Mouse (Mus musculus): ENCODE data around the gene Swi5. TPM values are rescaled to one million over a fixed set of nuclear protein-coding genes. Genes with fewer than 3 reads are reported as not detected.
A peak's percentile ranks its signal among the peaks of the same experiment; 100 is the strongest.

Swi5 gene
- polyA plus RNA-seq, 1 experiment from 2014 or later: 458 TPM

DNA sequence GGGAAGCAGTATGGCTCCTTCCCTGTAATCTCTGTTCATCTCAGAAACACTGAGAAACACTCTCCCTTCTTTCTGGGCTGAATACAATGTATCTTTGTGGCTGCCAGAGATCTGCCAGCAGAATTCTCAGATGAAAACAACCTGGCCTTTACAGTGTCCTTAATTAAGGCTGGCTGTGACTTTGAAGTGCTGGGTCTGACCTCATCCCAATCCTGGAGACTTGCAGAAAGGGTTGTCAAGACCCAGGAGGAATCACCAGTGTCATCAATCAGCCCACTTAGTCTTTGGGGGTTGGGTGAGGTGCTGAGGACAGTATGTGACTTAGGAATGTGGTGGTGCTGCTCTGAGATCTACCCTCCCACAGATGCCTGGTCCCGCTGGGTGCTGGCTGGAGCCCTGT lies 34.5 kb downstream of the Swi5 start:
- Histone ChIP-seq H3K36me3 (peaks cover 95% of the 10 kb centered on the region), H3K27ac (no peak overlapping the region), H3K4me1 (replicated peaks) (no peaks in the 10 kb centered on the region), H3K27me3 (no peaks in the 10 kb centered on the region), H3K9ac (no peak overlapping the region), H3K4me2 (no peak overlapping the region), H3K4me3 (no peak overlapping the region), H3K9me3 (no peaks in the 10 kb centered on the region)
- ATAC-seq (ENCODE audit: low FRiP score): no peak
- 90% methylated on average over 1 of the region's 1 CpGs for WGBS

DNA sequence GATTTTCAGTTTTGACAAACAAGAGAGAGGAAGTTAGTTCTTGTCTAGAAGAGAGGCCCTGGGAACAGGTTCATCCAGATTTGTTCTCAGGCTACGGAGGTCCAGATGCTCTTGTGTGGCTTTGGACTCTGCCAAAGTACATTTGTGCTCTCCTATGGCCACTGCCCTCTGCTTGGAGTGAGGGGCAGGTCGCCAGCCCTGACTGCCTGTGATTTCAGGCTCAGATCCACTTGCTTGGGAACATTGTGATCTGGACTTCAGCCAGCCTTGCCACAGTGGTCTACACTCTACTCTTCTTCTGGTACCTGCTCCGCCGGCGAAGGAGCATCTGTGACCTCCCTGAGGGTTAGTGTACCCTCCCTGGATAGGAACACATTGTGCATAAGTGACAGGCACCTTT lies 35.2 kb downstream of the Swi5 start:
- no peak overlapping the region for H3K9ac ChIP-seq
- no peak for ATAC-seq (ENCODE audit: low FRiP score)
- no peaks in the 10 kb centered on the region for H3K9me3 ChIP-seq
- no peak overlapping the region for H3K27ac ChIP-seq
- H3K4me2 ChIP-seq: no peak overlapping the region
- H3K36me3 ChIP-seq: peaks cover 95% of the 10 kb centered on the region
- H3K27me3 ChIP-seq: no peaks in the 10 kb centered on the region
- H3K4me3 ChIP-seq: no peak overlapping the region
- 96% methylated on average over 5 of the region's 5 CpGs for WGBS
- H3K4me1 ChIP-seq (replicated peaks): no peaks in the 10 kb centered on the region

DNA sequence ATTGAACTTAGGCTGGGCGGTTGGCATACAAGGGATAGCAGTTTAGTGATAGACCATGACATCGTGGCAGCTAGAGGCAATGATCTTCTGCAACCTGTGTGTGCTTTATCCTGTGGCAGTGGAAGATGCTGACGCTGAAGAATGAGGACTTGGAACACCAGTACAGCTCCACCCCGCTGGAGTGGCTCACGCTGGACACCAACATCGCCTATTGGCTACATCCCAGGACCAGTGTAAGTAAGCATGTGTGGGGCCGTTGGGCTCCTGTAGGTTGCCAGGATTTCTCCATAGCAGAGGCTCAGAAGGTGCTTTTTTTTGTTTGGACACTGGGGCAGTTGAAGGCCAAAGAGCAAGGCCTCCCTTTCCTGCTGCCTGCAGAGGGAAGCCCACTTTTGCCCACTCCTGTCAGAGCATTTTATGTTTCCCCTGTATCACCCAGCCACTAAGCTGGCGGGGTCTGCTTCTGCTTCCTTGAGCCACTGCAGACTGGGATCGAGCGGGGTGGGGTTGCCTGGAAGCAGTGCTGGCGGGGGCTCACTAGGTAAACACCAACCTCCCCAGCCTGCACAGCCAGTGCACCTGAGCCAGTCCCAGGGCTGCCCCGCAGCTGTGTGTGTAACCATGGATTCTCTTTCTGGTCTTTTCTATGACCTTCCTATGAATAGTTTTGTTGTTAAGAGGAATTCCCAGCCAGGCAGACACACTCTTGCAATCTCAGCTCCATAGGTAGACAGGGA lies 35.9 kb downstream of the Swi5 start:
- ATAC-seq (ENCODE audit: low FRiP score): no peak
- Histone ChIP-seq H3K27ac (no peak overlapping the region), H3K36me3 (peaks cover 95% of the 10 kb centered on the region), H3K4me2 (no peak overlapping the region), H3K4me3 (no peak overlapping the region), H3K4me1 (replicated peaks) (no peaks in the 10 kb centered on the region), H3K9me3 (no peaks in the 10 kb centered on the region), H3K27me3 (no peaks in the 10 kb centered on the region), H3K9ac (no peak overlapping the region)
- WGBS: 94% methylated on average over 12 of the region's 12 CpGs

DNA sequence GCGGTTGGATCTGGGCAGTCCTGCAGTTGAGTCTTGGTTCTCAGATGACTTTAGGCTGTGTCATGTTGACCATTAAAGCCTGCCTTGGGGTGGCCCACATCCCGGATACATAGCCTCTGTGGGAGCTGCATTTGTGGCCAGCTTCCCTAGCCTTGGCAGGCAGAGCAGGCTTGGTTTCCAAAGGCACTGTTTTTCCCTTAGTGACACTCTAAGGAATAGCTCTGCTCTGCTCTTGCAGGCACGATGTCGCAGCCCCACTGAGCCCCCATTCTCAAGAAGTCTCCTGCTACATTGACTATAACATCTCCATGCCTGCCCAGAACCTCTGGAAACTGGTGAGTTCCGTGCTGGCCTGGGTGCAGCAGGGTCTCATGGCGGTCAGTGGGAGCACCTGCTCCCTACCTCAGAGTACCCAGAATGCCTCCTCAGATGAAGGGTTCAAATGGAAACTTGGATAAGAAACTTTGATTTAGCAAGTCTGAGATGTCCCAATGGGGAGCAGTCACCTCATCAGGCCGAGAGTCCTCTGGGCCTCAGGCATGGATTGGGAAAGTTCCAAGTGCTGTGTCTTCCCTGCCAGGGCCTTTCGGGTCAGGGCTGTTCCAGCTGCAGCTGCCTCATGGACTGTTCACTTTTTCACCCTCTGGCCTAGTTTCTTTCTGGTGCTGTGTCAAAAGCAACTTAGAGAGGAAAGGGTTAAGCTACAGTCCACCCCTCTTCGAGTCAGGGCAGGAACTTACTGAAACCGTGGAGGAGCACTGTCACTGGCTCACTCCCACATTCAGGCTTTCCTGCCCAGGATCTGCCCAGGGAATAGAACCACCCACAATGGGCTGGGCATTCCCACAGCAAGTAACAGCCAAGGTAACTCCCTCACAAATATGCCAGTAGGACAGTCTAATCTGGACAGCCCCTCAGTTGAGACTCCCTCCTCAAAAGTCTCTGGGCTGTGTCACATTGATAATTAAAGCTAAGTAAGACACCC lies 39.2 kb downstream of the Swi5 start:
- H3K27ac ChIP-seq: no peak overlapping the region
- no peaks in the 10 kb centered on the region for H3K27me3 ChIP-seq
- no peak overlapping the region for H3K4me2 ChIP-seq
- H3K4me1 ChIP-seq (replicated peaks): no peaks in the 10 kb centered on the region
- peaks cover 97% of the 10 kb centered on the region for H3K36me3 ChIP-seq
- no peak overlapping the region for H3K9ac ChIP-seq
- 84% methylated on average over 10 of the region's 10 CpGs for WGBS
- H3K4me3 ChIP-seq: no peak overlapping the region
- no peaks in the 10 kb centered on the region for H3K9me3 ChIP-seq
- no peak for ATAC-seq (ENCODE audit: low FRiP score)

DNA sequence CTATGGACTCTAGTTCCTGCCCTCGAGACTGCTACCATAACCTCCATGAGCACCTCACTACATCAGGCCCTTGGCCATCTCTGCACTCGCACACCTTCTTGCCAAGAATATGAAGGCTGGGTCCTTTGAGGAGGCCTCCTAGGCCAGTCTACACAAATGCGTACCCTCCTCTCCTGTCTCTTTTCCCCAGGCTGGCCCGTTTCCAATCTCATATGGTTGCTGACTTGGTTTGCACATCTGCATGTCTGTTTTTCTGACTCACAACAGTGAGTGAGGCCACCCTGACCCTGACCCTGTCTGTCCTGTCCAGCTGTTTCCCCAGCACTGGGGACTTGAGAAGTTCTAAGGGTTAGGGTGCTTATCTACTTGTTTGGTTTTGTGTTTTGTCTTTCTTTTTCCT lies 41.1 kb downstream of the Swi5 start:
- 86% methylated on average over 4 of the region's 4 CpGs for WGBS

DNA sequence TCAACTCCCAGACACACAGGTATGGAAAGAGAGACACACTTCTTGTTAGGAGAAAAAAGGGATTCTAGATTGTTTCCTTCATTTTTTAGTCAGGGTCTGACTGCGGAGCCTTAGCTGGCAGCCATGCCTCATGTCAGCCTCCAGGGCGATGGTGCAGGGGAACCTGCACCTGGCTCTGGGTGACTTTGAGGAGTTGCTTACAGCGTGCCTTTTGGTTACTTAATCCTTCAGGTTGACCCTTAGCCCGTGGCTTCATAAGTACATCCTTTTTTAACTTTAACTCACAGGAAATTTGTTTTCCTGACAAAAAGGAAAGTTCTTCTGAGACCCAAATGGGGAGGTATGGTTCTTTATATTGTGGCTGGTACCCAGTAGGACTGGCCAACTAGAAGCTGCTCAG lies 44.9 kb downstream of the Swi5 start:
- H3K27me3 ChIP-seq: no peaks in the 10 kb centered on the region
- peaks cover 70% of the 10 kb centered on the region for H3K36me3 ChIP-seq
- H3K27ac ChIP-seq: no peak overlapping the region
- H3K4me3 ChIP-seq: no peak overlapping the region
- H3K9ac ChIP-seq: no peak overlapping the region
- no peaks in the 10 kb centered on the region for H3K9me3 ChIP-seq
- ATAC-seq (ENCODE audit: low FRiP score): no peak
- 0 out of 2 replicates have a peak, but pooled peaks cover 1% of the 10 kb centered on the region for H3K4me1 ChIP-seq (replicated peaks)
- 89% methylated on average over 4 of the region's 4 CpGs for WGBS
- no peak overlapping the region for H3K4me2 ChIP-seq

More for the DNA sequence above, 41.1 kb downstream of the Swi5 start:
- Histone ChIP-seq H3K4me3 (no peak overlapping the region), H3K27ac (no peak overlapping the region), H3K9me3 (no peaks in the 10 kb centered on the region), H3K9ac (no peak overlapping the region), H3K4me2 (no peak overlapping the region), H3K36me3 (peaks cover 95% of the 10 kb centered on the region), H3K4me1 (replicated peaks) (no peaks in the 10 kb centered on the region), H3K27me3 (no peaks in the 10 kb centered on the region)
- no peak for ATAC-seq (ENCODE audit: low FRiP score)

DNA sequence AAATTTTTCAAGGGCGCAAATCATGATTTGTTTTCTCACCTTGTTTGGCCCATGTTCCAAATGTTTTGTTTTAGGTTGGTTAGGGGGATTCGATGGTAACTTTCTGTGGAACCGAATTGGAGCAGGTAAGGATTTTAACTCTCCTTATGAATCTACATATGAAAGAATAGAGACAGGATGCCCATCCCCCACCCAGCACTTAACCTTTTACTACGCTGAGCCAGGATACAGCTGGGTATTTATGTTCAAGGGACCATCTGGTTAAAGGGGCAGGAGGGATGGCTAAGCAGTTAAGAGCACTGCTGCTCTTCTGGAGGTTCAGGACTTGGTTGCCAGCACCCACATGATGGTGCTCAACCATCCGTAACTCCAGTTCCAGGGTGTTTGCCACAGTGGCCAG lies 47.3 kb downstream of the Swi5 start:
- peaks cover 15% of the 10 kb centered on the region for H3K4me1 ChIP-seq (replicated peaks)
- 88% methylated on average over 5 of the region's 5 CpGs for WGBS
- no peak for ATAC-seq (ENCODE audit: low FRiP score)

DNA sequence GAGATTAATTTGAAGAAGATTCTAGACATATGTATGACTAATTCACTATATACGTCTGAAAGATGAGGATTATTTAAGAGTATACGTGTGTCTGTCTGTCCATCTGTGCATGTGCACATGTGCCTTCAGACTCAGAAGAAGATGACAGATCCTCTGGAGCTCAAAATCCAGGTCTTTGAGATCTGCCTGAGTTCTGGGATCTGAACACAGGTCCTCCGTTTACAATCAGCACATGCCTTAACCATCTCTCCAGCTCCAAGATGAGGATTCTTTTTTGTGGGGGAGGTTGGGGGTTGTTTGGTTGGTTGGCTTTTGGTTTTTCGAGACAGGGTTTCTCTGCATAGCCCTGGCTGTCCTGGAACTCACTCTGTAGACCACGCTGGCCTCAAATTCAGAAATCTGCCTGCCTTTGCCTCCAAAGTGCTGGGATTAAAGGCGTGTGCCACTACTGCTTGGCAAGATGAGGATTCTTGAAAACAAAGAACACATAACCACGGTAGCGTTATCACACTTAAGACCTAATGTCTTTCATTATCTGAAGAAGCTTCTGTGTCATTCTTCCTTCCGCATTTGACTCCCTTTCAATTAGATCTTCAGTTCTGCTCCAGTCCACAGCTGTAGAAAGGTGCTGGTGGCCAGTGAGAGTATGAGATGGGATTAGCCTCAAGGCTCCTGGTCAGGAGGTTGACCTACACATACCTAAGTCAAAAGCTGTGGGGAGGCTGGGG lies 49.0 kb downstream of the Swi5 start:
- peaks cover 38% of the 10 kb centered on the region for H3K36me3 ChIP-seq
- no peak overlapping the region for H3K9ac ChIP-seq
- WGBS: 94% methylated on average over 9 of the region's 9 CpGs
- H3K9me3 ChIP-seq: no peaks in the 10 kb centered on the region
- H3K4me3 ChIP-seq: no peak overlapping the region
- no peak overlapping the region for H3K27ac ChIP-seq
- H3K27me3 ChIP-seq: no peaks in the 10 kb centered on the region
- ATAC-seq (ENCODE audit: low FRiP score): no peak
- peaks cover 28% of the 10 kb centered on the region for H3K4me1 ChIP-seq (replicated peaks)
- no peak overlapping the region for H3K4me2 ChIP-seq

More for the DNA sequence above, 47.3 kb downstream of the Swi5 start:
- Histone ChIP-seq H3K27ac (no peak overlapping the region), H3K9me3 (no peaks in the 10 kb centered on the region), H3K27me3 (no peaks in the 10 kb centered on the region), H3K4me2 (no peak overlapping the region), H3K4me3 (no peak overlapping the region), H3K36me3 (peaks cover 48% of the 10 kb centered on the region), H3K9ac (no peak overlapping the region)

DNA sequence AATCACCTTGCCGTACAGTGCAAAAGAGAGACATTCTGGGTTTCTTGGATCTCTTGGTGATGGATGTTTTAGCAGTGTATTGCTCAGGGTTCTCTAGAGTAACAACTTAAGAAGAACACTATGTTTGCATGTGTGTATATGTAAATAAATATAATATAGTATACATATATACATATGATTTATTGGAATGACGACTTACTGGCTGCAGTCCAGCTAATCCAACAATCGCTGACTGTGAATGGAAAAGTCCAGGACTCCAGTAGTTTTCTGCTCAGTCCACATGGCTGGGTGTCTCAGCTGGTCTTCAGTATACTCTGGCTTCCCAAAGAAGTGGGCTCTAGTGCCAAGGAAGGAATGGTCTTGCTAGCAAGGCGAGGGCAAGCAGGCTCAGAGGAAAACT lies 50.3 kb downstream of the Swi5 start:
- Histone ChIP-seq H3K27ac (peak overlapping the region; percentile 88; the same call in 1 of the 2 replicates), H3K9me3 (no peaks in the 10 kb centered on the region), H3K27me3 (no peaks in the 10 kb centered on the region), H3K36me3 (peaks cover 38% of the 10 kb centered on the region), H3K4me3 (peak overlapping the region; percentile 59), H3K4me2 (peak overlapping the region; percentile 92), H3K9ac (peak overlapping the region; percentile 84), H3K4me1 (replicated peaks) (peaks cover 28% of the 10 kb centered on the region)
- 44% methylated on average over 4 of the region's 4 CpGs for WGBS
- ATAC-seq (ENCODE audit: low FRiP score): no peak

DNA sequence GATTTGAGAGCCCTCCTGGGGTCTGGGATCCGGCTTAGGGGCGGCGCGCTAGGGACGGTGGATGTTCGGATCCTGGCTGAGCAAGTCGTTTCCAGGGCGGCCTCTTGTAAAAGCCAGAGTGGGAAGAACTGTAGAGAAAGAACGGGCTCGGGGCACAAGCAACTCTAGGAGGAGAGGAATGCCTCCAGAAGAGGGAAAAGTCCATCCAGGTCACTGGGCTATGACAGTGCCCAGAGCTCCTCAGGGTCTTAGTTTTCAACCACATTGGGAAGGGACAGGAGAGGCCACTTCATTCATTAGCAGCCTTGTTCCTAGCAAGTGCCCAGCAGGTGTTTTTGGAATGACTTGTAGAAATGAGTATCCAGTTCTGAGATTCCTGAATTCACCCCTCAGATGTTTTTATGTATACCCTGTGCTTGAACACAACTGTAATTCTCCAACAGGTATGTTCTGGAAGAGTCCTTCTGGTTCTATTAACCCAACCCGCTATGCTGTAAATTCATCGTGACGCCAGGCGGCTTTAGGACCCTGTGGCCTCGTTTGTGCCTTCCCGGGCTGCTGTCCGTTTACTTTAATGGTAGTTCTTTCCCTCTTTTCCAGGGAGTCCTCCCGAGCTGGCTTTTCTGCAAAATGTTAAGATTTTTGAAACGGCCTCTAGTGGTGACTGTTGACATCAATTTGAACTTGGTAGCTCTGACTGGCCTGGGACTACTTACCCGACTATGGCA lies 51.0 kb downstream of the Swi5 start:
- peaks cover 28% of the 10 kb centered on the region for H3K4me1 ChIP-seq (replicated peaks)
- peak overlapping the region; percentile 84 for H3K9ac ChIP-seq
- WGBS: under 1% methylated on average over 20 of the region's 20 CpGs
- H3K4me3 ChIP-seq: peak overlapping the region; percentile 59
- peak; percentile 70 for ATAC-seq (ENCODE audit: low FRiP score)
- peak overlapping the region; percentile 88 for H3K27ac ChIP-seq
- H3K9me3 ChIP-seq: no peaks in the 10 kb centered on the region
- peak overlapping the region; percentile 92 for H3K4me2 ChIP-seq
- H3K27me3 ChIP-seq: no peaks in the 10 kb centered on the region
- peaks cover 41% of the 10 kb centered on the region for H3K36me3 ChIP-seq

DNA sequence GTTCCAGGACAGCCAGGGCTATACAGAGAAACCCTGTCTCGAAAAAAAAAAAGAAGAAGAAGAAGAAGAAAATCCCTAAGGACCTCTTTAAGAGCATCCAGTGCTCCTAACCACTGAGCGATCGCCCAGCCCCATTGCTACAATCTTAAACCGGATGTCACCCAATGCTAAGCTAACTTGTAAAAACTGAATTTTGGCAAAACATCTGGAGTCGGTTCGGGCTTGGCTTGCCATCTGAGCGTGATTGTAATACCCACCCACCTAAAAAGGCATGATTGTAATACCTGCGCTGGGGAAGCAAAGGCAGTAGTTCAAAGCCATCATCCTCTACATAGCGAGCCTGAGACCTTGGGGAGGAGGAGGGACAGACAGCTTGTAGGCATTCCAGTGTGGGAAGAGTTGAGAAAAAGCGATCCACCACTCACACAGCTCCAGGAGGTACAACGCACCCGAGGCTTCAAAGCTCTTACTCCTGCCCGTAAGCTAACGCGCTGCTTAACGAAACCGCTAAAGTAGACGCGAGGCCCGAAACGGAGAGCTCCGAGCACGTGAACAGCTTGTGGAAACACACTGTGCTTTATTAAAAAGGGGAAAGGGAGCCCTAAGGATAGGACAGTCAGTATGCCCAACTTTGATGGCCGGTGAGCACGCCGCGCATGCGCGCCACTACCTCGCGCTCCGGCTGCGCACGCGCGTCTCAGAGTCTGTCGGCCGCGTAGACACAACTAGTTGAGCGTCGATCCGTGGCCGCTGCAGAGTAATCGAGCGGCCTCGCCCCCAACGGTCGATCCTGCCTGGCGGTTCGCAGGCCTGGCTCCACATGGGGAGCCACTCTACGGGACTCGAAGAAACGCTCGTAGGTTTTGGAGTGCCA lies 51.8 kb downstream of the Swi5 start, which contains the start of gene Pomt1:
Gene Pomt1, plus strand, starts transcription at position 705 of the 874 bp plus-strand sequence.
- peak; percentile 92 for ATAC-seq (ENCODE audit: low FRiP score)

More for the DNA sequence above, 51.8 kb downstream of the Swi5 start, which contains the start of gene Pomt1:
- Histone ChIP-seq H3K4me3 (peak within 1 kb of the TSS; percentile 59), H3K9me3 (no peaks in the 10 kb centered on the region), H3K4me2 (peak within 1 kb of the TSS; percentile 92), H3K27me3 (no peaks in the 10 kb centered on the region), H3K4me1 (replicated peaks) (peaks cover 28% of the 10 kb centered on the region), H3K36me3 (peaks cover 42% of the 10 kb centered on the region), H3K27ac (peak within 1 kb of the TSS; percentile 88), H3K9ac (peak within 1 kb of the TSS; percentile 84)
- under 1% methylated on average over 54 of the region's 54 CpGs for WGBS
